Mouse (Mus musculus): Measurements from ENCODE around the gene Tnxb. TPM values are rescaled to one million over a fixed set of nuclear protein-coding genes. Genes with fewer than 3 reads are reported as not detected.

The Tnxb gene
- polyA plus RNA-seq, 1 experiment from 2014 or later = 0.09 TPM

- H3K27ac ChIP-seq (ENCODE audit: low read depth, low read length) = no peak overlapping the region
- H3K4me3 ChIP-seq (ENCODE audit: low read depth, low read length) = no peak overlapping the region
- ATAC-seq (ENCODE audit: low FRiP score) = no peak
- no peaks in the 10 kb centered on the region for H3K36me3 ChIP-seq (ENCODE audit: control insufficient read depth, insufficient read depth, low read length)
- H3K27me3 ChIP-seq (ENCODE audit: control insufficient read depth, insufficient read depth, low read length) = peaks cover 12% of the 10 kb centered on the region; the same call in 1 of the 2 replicates
- no peak overlapping the region for H3K4me2 ChIP-seq (replicated peaks; ENCODE audit: low read depth, low read length)
- no peak overlapping the region for H3K9ac ChIP-seq (ENCODE audit: low read depth, low read length)
- no peaks in the 10 kb centered on the region for H3K4me1 ChIP-seq (replicated peaks; ENCODE audit: control insufficient read depth, insufficient read depth, low read length)
- H3K9me3 ChIP-seq (ENCODE audit: control insufficient read depth, low read length) = no peaks in the 10 kb centered on the region
- 69% methylated on average over 12 of the region's 12 CpGs for WGBS
- DNase-seq (ENCODE audit: low spot score) = no peak
These were observed 11.0 kb upstream of the Tnxb start for GRCm38 (mm10) chr17:34659181-34659896.

- Histone ChIP-seq H3K9ac (ENCODE audit: low read depth, low read length) (no peak overlapping the region), H3K27me3 (ENCODE audit: control insufficient read depth, insufficient read depth, low read length) (peaks cover 12% of the 10 kb centered on the region; the same call in 1 of the 2 replicates), H3K9me3 (ENCODE audit: control insufficient read depth, low read length) (no peaks in the 10 kb centered on the region), H3K4me2 (replicated peaks; ENCODE audit: low read depth, low read length) (no peak overlapping the region), H3K4me3 (ENCODE audit: low read depth, low read length) (no peak overlapping the region), H3K4me1 (replicated peaks; ENCODE audit: control insufficient read depth, insufficient read depth, low read length) (no peaks in the 10 kb centered on the region), H3K36me3 (ENCODE audit: control insufficient read depth, insufficient read depth, low read length) (no peaks in the 10 kb centered on the region), H3K27ac (ENCODE audit: low read depth, low read length) (no peak overlapping the region)
- ATAC-seq (ENCODE audit: low FRiP score) (no peak), DNase-seq (ENCODE audit: low spot score) (no peak)
- 63% methylated on average over 3 of the region's 3 CpGs for WGBS
These were observed 10.5 kb upstream of the Tnxb start for GRCm38 (mm10) chr17:34659897-34660214.

GRCm38 (mm10) chr17:34660259-34660820 is 10.0 kb upstream of the Tnxb start:
- H3K4me2 ChIP-seq (replicated peaks; ENCODE audit: low read depth, low read length) = no peak overlapping the region
- no peak overlapping the region for H3K4me3 ChIP-seq (ENCODE audit: low read depth, low read length)
- no peaks in the 10 kb centered on the region for H3K36me3 ChIP-seq (ENCODE audit: control insufficient read depth, insufficient read depth, low read length)
- DNase-seq (ENCODE audit: low spot score) (no peak), ATAC-seq (ENCODE audit: low FRiP score) (no peak)
- no peak overlapping the region for H3K9ac ChIP-seq (ENCODE audit: low read depth, low read length)
- H3K9me3 ChIP-seq (ENCODE audit: control insufficient read depth, low read length) = no peaks in the 10 kb centered on the region
- 49% methylated on average over 10 of the region's 11 CpGs for WGBS
- H3K4me1 ChIP-seq (replicated peaks; ENCODE audit: control insufficient read depth, insufficient read depth, low read length) = no peaks in the 10 kb centered on the region
- peaks cover 12% of the 10 kb centered on the region; the same call in 1 of the 2 replicates for H3K27me3 ChIP-seq (ENCODE audit: control insufficient read depth, insufficient read depth, low read length)
- H3K27ac ChIP-seq (ENCODE audit: low read depth, low read length) = no peak overlapping the region

- H3K4me1 ChIP-seq (replicated peaks; ENCODE audit: control insufficient read depth, insufficient read depth, low read length) = no peaks in the 10 kb centered on the region
- DNase-seq (ENCODE audit: low spot score) (no peak), ATAC-seq (ENCODE audit: low FRiP score) (no peak)
- H3K27ac ChIP-seq (ENCODE audit: low read depth, low read length) = no peak overlapping the region
- H3K4me3 ChIP-seq (ENCODE audit: low read depth, low read length) = no peak overlapping the region
- H3K36me3 ChIP-seq (ENCODE audit: control insufficient read depth, insufficient read depth, low read length) = no peaks in the 10 kb centered on the region
- no peak overlapping the region for H3K4me2 ChIP-seq (replicated peaks; ENCODE audit: low read depth, low read length)
- H3K27me3 ChIP-seq (ENCODE audit: control insufficient read depth, insufficient read depth, low read length) = peaks cover 12% of the 10 kb centered on the region; the same call in 1 of the 2 replicates
- 15% methylated on average over 19 of the region's 19 CpGs for WGBS
- H3K9ac ChIP-seq (ENCODE audit: low read depth, low read length) = no peak overlapping the region; the same call in 1 of the 2 replicates
- no peaks in the 10 kb centered on the region for H3K9me3 ChIP-seq (ENCODE audit: control insufficient read depth, low read length)
These were observed 9.2 kb upstream of the Tnxb start for GRCm38 (mm10) chr17:34661121-34661591.

GRCm38 (mm10) chr17:34662468-34662867 is 7.9 kb upstream of the Tnxb start:
- Histone ChIP-seq H3K36me3 (ENCODE audit: control insufficient read depth, insufficient read depth, low read length) (no peaks in the 10 kb centered on the region), H3K4me2 (replicated peaks; ENCODE audit: low read depth, low read length) (no peak overlapping the region), H3K4me3 (ENCODE audit: low read depth, low read length) (no peak overlapping the region), H3K9me3 (ENCODE audit: control insufficient read depth, low read length) (no peaks in the 10 kb centered on the region), H3K4me1 (replicated peaks; ENCODE audit: control insufficient read depth, insufficient read depth, low read length) (no peaks in the 10 kb centered on the region), H3K27ac (ENCODE audit: low read depth, low read length) (no peak overlapping the region), H3K9ac (ENCODE audit: low read depth, low read length) (no peak overlapping the region), H3K27me3 (ENCODE audit: control insufficient read depth, insufficient read depth, low read length) (peaks cover 12% of the 10 kb centered on the region; the same call in 1 of the 2 replicates)
- WGBS = 96% methylated on average over 1 of the region's 1 CpGs
- DNase-seq (ENCODE audit: low spot score) = no peak
- no peak for ATAC-seq (ENCODE audit: low FRiP score)

- no peaks in the 10 kb centered on the region for H3K36me3 ChIP-seq (ENCODE audit: control insufficient read depth, insufficient read depth, low read length)
- ATAC-seq (ENCODE audit: low FRiP score) (no peak), DNase-seq (ENCODE audit: low spot score) (no peak)
- H3K27ac ChIP-seq (ENCODE audit: low read depth, low read length) = no peak overlapping the region
- H3K9ac ChIP-seq (ENCODE audit: low read depth, low read length) = no peak overlapping the region
- no peak overlapping the region for H3K4me2 ChIP-seq (replicated peaks; ENCODE audit: low read depth, low read length)
- no peaks in the 10 kb centered on the region for H3K4me1 ChIP-seq (replicated peaks; ENCODE audit: control insufficient read depth, insufficient read depth, low read length)
- H3K9me3 ChIP-seq (ENCODE audit: control insufficient read depth, low read length) = no peaks in the 10 kb centered on the region
- no peak overlapping the region for H3K4me3 ChIP-seq (ENCODE audit: low read depth, low read length)
- 81% methylated on average over 8 of the region's 8 CpGs for WGBS
- peaks cover 12% of the 10 kb centered on the region; the same call in 1 of the 2 replicates for H3K27me3 ChIP-seq (ENCODE audit: control insufficient read depth, insufficient read depth, low read length)
These were observed 7.4 kb upstream of the Tnxb start for GRCm38 (mm10) chr17:34662978-34663377.

GRCm38 (mm10) chr17:34663558-34663957 is 6.8 kb upstream of the Tnxb start:
- no peak for ATAC-seq (ENCODE audit: low FRiP score)
- WGBS = 58% methylated on average over 1 of the region's 1 CpGs
- Histone ChIP-seq H3K4me2 (replicated peaks; ENCODE audit: low read depth, low read length) (no peak overlapping the region), H3K4me1 (replicated peaks; ENCODE audit: control insufficient read depth, insufficient read depth, low read length) (no peaks in the 10 kb centered on the region), H3K36me3 (ENCODE audit: control insufficient read depth, insufficient read depth, low read length) (no peaks in the 10 kb centered on the region), H3K27me3 (ENCODE audit: control insufficient read depth, insufficient read depth, low read length) (peaks cover 12% of the 10 kb centered on the region; the same call in 1 of the 2 replicates), H3K9ac (ENCODE audit: low read depth, low read length) (no peak overlapping the region), H3K27ac (ENCODE audit: low read depth, low read length) (no peak overlapping the region), H3K9me3 (ENCODE audit: control insufficient read depth, low read length) (no peaks in the 10 kb centered on the region), H3K4me3 (ENCODE audit: low read depth, low read length) (no peak overlapping the region)
- no peak for DNase-seq (ENCODE audit: low spot score)

- DNase-seq (ENCODE audit: low spot score) (no peak), ATAC-seq (ENCODE audit: low FRiP score) (no peak)
- no peak overlapping the region for H3K4me3 ChIP-seq (ENCODE audit: low read depth, low read length)
- no peak overlapping the region for H3K27ac ChIP-seq (ENCODE audit: low read depth, low read length)
- H3K9me3 ChIP-seq (ENCODE audit: control insufficient read depth, low read length) = no peaks in the 10 kb centered on the region
- H3K4me2 ChIP-seq (replicated peaks; ENCODE audit: low read depth, low read length) = no peak overlapping the region
- peaks cover 12% of the 10 kb centered on the region; the same call in 1 of the 2 replicates for H3K27me3 ChIP-seq (ENCODE audit: control insufficient read depth, insufficient read depth, low read length)
- WGBS = 86% methylated on average over 7 of the region's 7 CpGs
- H3K36me3 ChIP-seq (ENCODE audit: control insufficient read depth, insufficient read depth, low read length) = no peaks in the 10 kb centered on the region
- no peak overlapping the region for H3K9ac ChIP-seq (ENCODE audit: low read depth, low read length)
- no peaks in the 10 kb centered on the region for H3K4me1 ChIP-seq (replicated peaks; ENCODE audit: control insufficient read depth, insufficient read depth, low read length)
These were observed 5.9 kb upstream of the Tnxb start for GRCm38 (mm10) chr17:34664472-34664871.

Data from hindbrain, embryonic 11.5 days (tissue).